Mouse (Mus musculus): Measurements from ENCODE around the gene Slc4a1.

DNA sequence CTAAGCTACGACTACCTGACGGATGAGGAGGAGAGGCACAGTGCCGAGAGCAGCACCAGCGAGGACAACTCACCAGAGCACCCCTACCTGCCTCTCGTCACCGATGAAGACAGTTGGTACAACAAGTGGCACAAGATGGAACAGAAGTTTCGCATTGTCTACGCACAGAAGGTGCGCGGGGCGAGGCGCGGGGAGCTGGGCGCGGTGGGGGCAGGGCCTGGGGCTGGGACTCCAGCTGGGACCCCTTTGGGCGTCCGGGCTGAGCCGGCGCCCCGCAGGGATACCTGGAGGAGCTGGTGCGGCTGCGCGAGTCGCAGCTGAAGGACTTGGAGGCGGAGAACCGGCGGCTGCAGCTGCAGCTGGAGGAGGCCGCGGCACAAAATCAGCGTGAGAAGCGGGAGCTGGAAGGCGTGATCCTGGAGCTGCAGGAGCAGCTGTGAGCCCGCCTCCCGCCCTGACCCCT, 33.6 kb upstream of the Slc4a1 start:
- TF ChIP-seq EP300 (IDR thresholded peaks at IDR 0.05; ENCODE audit: insufficient read depth, low read depth, low read length) (no peak), POLR2A (IDR thresholded peaks at IDR 0.05; ENCODE audit: insufficient read depth, low read depth, low read length) (no peak)

All from heart, adult 2 months (tissue).